Mouse (Mus musculus) spleen, adult 18-20 months (tissue): ENCODE data around the gene Patz1.
A peak's percentile ranks its signal among the peaks of the same experiment; 100 is the strongest.

Experiments used
- DNase-seq, 2 experiments: peaks; one replicate each; pipeline ENCODE4 v3.0.0; 2022; ENCODE audit warnings: mixed read lengths in 2 of 2

Gene Patz1

GRCm38 (mm10) chr11:3330991-3331750, 42.5 kb downstream of the Patz1 start:
- no peak for DNase-seq

GRCm38 (mm10) chr11:3331756-3332642, 43.3 kb downstream of the Patz1 start:
- DNase-seq, result peak; percentile 83 to 95

GRCm38 (mm10) chr11:3333111-3333695, 44.5 kb downstream of the Patz1 start:
- DNase-seq, result no peak

DNA sequence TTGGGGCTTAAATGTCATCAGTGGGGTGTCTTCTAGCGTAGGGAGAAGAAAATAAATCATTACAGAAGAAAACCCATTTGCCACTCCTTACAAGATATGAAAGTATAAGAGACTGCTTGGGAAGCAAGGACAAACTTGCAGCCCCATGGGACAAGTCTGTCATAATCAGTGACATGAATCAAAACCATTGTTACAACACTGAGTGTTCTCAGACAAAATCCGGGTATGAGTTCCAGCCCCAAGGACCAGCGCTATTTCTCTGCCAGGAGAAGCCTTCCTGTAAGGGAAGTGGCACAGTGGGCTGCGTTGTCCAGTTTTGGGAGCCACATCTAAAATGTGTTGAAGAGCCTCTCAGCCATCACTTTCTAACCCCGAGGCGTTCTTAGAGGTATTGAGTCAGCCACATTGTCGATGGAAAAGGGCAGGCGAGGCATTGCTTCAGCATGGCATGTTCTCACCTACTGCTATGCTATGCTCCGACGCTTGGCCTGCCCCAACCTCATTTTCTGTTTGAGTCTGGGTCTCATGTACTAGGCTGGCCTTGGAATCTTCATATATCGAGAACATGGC, 45.6 kb downstream of the Patz1 start:
- no peak for DNase-seq

DNA sequence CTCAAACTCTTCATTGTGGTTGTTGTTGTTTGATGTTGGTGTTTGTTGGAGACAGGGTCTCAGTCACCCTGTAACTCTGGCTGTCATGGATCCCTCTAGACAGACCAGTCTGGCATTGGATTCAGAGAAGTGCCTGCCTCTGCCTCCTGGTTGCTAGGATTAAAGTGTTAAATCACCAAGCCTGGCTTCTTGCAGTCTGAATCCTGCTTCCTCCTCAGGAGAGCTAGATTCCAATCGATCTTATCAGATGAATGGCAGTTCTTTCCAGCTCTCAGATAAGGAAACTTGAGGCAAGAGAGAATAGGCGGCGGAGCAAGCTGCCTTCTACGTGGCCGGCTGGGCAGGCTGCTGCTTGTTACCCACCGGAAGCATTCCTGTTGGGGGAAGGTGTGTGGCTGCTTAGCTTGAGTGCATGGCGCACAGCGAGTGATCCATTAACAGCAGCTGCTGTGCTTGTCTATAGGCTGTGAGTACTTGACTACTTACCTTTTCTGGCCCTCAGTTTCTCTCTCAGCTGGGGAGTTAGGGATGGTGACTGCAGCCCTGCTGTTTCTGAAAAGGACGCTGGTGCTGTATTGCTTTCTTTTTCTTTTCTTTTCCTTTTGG, 46.1 kb downstream of the Patz1 start:
- peak in 1 of 2 experiments; percentile 38 for DNase-seq

- peak; percentile 57 to 67 for DNase-seq
These were observed 47.1 kb downstream of the Patz1 start for GRCm38 (mm10) chr11:3335651-3336216.

DNA sequence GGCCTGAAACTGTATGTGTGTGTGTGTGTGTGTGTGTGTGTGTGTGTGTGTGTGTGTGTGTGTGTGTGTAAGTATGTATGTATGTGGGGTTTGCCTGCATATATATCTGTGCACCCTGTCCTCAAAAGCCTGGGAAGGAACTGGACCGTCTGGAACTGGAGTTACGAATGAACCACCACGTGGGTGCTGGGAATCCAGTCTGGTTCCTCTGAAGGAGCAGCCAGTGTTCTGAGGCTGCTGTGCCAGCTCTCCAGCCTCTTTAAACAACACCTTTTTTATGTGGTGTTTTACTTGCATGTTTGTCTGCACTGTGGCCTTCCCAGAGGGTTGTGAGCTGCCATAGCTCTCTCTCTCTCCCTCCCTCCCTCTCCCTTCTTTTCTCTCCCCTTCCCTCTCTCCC, 47.9 kb downstream of the Patz1 start:
- no peak for DNase-seq

GRCm38 (mm10) chr11:3337173-3337955, 48.7 kb downstream of the Patz1 start:
- no peak for DNase-seq

DNA sequence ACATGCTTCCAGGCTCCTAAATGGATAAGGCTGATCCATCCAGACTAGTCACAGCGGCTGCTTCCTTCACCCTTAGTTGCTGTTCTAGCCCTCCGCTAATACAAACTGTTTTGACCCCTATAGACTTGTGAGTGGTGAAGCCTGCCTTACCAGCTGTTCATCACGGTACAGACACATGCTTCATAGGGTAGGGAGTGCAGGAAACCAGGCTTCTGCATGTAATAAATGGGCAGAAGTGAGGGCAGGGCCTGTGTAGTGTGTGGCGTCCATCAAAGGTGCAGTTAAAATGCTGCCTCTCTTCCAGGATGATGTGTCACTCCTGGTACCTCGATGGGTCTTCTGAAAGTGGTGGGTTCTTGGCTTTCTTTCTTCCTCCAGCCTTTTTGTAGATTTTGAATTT, 49.3 kb downstream of the Patz1 start:
- no peak for DNase-seq

GRCm38 (mm10) chr11:3341476-3341875, 52.8 kb downstream of the Patz1 start:
- no peak for DNase-seq

DNA sequence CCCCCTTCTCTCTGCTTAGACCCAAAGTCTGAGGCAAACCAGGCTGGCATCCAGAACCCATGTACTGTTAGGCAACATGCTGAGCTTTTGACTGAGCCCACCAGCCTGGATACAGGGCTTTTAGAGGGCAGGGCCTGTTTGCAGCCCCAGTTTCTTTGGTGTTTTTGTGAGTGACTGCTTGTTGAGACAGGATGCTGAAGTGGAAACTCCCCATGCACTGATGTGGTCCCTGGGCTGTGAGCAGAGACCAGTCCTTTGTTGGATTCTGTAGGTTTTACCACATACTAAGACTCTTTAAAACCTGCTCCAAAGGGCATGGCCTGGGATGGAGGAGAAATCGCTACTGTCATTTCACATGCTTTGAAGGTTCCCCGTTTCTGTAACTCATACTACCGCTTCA, 56.2 kb downstream of the Patz1 start:
- no peak for DNase-seq

GRCm38 (mm10) chr11:3346351-3346750, 57.7 kb downstream of the Patz1 start:
- no peak for DNase-seq

- DNase-seq, result peak; percentile 69 to 86
These were observed 58.6 kb downstream of the Patz1 start for GRCm38 (mm10) chr11:3347091-3347834.

GRCm38 (mm10) chr11:3347835-3348195, 59.1 kb downstream of the Patz1 start:
- no peak for DNase-seq

GRCm38 (mm10) chr11:3348576-3349342, 60.1 kb downstream of the Patz1 start:
- no peak for DNase-seq

- no peak for DNase-seq
These were observed 60.6 kb downstream of the Patz1 start for GRCm38 (mm10) chr11:3349343-3349695.

DNA sequence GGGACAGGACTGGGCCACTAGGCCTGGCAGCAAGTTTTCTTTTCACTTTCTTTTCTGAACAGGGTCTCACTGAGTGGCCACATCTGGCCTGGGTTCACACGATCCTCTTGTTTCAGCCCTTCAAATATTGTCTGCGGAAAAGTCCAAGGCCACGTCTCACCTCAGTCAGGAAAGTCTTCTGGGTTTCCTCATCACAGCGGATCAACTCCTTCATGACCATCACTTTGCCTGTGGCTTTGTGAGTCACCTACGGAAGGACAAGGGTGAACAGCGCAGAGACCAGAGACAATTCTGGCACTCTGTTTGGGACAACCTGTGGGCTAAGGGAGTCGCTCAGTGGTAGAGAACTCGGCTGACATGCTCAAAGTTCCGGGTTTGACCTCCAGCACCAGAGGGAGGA, 63.5 kb downstream of the Patz1 start:
- no peak for DNase-seq

- DNase-seq, result no peak
These were observed 64.4 kb downstream of the Patz1 start for GRCm38 (mm10) chr11:3352990-3353585.
